Mouse (Mus musculus): ENCODE data around the gene Chkb.
A peak's percentile ranks its signal among the peaks of the same experiment; 100 is the strongest.

The Chkb gene

DNA sequence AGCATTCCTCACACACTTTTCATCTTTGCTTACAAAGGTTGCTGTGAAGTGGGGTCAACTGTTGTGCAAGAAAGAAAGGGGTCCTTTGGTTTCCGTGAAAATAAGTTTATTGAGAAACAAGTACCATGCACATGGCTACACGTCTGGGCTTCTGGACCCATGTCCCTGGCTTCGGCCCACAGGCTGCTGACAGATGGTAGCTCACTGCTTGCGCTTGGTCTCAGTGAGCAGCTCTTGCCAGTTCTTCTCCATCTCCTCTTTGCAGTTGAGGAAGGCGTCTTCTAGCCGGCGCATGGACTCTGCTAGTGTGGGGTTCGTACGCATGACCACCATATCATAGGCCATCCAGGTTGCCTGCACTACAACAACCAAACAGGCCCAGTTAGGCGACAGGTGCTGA, 39.6 kb downstream of the Chkb start:
- DNase-seq = no peak

DNA sequence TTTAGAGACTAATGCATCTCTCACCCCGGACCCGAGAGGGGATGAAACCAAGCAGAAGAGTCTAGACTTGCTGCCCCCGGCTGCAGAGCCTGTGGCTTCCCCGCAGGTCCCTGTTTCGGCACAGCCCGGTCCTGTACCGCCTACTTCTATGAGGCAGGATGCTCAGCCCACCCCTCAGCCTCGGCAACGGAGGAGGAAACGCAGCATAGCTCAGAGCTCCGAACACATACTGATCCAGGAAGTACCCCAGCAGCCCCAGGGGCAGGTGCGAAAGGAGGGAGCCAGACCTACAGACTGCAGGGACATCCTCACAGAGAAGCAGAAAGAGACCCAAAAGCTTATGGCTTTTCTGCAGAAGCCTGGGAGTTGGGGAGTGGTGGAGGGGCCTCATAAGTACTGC, 42.6 kb downstream of the Chkb start:
- no peak for DNase-seq

DNA sequence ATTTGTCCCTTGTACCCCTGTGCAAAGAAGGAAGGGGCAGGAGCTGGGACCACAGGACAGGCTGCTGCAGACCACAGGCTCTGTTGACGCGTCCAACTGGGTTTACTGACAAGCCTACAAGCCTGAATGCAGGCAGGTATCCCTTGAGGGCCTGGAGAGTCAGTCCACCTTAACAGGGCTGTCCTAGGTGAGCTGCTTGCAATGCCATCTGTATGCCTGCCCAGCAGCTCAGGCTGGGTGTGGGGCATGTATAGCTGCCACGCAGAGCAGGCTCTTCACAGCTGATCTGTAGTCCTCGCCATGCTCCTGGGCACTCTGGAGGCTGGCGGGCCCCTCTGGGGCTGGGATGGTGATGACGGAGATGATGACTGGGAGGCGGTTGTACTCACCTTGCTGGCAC, 45.1 kb downstream of the Chkb start, which contains the start of gene Klhdc7b:
Gene Klhdc7b (plus strand): TSS at position 301 of the 400 bp plus-strand sequence.
- no peak for DNase-seq

DNA sequence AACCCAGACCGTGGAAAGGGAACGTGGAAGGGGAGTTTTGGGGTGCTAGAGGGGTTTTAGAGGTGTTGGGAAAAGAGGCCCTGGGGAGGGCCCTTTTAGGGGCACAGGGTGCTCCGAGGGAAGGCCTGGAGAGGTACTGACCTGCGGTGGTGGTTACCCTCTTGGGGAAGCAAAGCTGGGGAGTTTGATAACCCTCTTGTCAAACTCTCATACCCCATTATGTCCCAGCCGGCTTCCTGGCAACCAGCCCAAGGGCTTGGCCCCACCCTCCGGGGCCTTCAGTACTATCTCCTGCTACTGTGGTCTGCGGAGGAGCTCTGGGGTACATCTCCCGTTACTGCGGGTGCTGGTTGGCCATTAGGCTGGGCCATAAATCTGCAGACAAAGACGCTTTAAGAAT, 50.3 kb downstream of the Chkb start:
- no peak for DNase-seq

DNA sequence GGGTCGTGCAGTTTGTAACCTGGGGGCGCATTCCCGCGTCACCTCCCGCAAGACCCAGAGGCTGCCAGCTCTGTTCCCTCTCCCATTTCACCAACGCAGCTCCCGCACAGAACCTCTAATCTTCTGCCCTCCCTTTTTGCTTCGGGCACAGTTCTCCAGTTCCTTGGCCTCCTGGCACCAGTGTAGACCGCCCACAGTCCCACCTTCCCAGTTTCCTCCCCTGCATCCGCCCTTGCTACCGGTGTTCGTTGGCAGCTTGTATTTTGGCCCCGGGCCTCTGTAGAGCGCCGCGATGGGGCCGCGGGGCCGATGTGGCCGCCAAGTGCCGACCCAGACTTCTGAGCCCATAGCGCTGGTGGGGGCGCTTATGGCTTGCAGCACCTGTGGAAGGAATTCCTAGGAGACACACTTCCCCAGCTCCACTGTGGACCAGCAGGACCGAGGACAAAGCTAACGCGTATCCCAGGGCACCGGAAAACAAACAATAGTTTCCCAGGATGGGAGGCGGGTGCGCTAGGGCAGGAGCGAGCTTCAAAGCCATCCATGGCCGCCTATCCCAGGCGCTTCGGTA, 50.8 kb downstream of the Chkb start, which contains the start of gene Odf3b:
Gene Odf3b (minus strand): TSS at position 452 of the 571 bp plus-strand sequence.
- DNase-seq = peak; percentile 30

DNA sequence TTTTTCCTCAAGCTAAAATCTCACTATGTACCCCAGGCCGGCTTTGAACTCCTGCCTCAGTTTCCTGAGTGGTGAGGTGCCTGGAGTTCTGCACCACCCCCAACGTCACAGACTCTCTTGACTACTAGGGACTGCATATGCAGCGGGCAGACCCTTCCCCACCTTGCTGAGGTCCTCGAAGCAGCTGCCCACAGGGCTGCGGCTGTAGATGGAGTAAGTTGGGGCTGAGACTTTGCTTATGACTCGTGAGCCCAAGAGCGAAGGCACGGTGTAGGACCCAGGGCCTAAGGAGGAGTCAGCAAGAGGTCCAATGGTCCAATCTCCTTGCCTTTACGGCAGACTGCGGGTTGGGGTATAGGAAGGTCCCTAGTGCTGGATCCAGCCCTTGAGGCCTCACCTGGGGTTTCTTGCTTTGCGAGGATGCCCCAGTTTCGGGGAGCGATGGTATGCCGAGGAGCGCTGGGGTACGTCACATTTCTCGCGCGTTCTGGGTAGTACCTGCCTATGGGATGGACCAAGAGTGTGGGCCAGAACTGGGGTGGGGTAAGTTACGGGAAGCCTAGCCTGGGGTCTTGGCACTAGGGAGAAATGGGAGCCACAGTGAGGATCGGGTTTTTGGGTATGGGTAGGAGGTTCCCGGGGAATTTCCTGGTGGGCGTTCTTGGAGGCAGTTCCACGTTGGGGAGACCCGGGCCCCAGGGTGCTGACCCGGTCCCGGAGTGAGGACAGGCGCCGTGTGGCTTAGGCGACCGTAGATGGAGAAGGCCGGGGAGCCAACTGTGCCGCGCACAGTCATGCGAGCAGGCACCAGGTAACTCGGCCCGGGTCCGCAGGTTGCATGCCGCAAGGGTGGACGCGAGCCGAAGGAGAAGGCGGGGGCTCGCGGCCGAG, 51.5 kb downstream of the Chkb start:
- DNase-seq = no peak

DNA sequence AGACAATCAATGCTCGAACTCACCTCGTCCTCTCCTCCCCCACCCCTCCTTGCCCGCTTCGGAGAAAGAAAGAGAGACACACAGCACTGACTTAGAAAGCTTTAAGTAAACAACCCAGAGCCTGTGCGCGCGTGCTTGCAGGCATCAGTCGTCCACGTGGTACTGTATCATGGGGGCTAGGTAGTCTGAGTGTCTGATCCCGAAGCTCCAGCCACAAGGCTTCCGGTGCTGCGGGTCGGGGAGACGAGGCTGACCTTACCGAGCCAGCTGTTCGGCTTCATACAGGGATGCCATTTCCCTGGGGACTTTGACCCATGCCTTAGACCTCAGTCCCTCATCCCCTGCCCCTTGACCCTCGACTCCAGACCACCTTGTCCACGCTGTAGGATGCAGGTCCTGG, 52.3 kb downstream of the Chkb start:
- DNase-seq = no peak

DNA sequence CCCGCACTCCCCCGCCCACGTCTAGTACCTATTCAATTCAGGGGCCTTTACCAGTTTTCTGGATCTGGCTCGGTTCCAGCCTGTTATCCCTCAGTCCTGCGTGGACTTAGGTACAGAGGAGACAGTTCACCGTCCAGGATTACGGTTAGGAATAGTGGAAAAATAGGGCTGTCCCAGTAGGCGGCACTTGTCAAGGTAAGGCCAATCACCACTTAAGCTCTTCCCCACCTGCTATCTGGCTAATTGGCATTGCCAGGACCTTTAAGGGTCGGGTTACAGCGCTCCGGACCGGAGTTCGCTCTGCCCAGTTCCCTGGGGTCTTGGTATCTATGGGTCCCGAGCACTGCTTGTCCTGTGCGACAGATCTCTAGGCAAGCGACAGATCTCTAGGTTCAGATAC, 52.8 kb downstream of the Chkb start, which contains the start of gene Tymp:
Gene Tymp (minus strand): TSS at position 83 of the 400 bp plus-strand sequence.
- DNase-seq = peak; percentile 46
